Mouse (Mus musculus): ENCODE measurements around the gene Mroh2a.

- no peak for TF ChIP-seq CTCF (IDR thresholded peaks at IDR 0.05; ENCODE audit: low read depth)
- TF ChIP-seq EP300 (IDR thresholded peaks at IDR 0.05; ENCODE audit: low read depth), result no peak
These were observed 34.9 kb downstream of the Mroh2a start for GRCm38 (mm10) chr1:88261706-88262105.
